Mouse (Mus musculus) MEL (cell line): ENCODE measurements around the gene Acvr1c. TPM values are rescaled to one million over a fixed set of nuclear protein-coding genes. Genes with fewer than 3 reads are reported as not detected.

ENCODE experiments used
- DNase-seq: peaks from one replicate; pipeline ENCODE4 v3.0.0; 2011; ENCODE audit warnings: low read depth, low spot score
- H3K27ac ChIP-seq: 2 replicates; pipeline ENCODE4 v1.5.1; 2012; ENCODE audit warnings: low read depth, mild to moderate bottlenecking, control low read depth, low read length, moderate library complexity; ENCODE audit not compliant: control insufficient read depth
- H3K27me3 ChIP-seq, 2 experiments: fragments of 150-350 bp in 1 of 2; sonication (generic) in 1 of 2; 2 replicates each; pipeline ENCODE4 v1.6.1; 2012; ENCODE audit warnings: low read length in 2 of 2, mild to moderate bottlenecking in 2 of 2, improper control_type of control experiment in 1 of 2, moderate library complexity in 1 of 2; ENCODE audit not compliant: insufficient read depth in 2 of 2, control insufficient read depth in 1 of 2
- H3K36me3 ChIP-seq, 2 experiments: 2 replicates each; pipeline ENCODE4 v1.6.1; 2012 to 2014; ENCODE audit warnings: low read length in 2 of 2, improper control_type of control experiment in 1 of 2, inconsistent platforms in 1 of 2, mild to moderate bottlenecking in 1 of 2; ENCODE audit not compliant: insufficient read depth in 2 of 2, control insufficient read depth in 1 of 2
- H3K4me1 ChIP-seq, 2 experiments: fragments of 150-350 bp in 1 of 2; sonication (generic) in 1 of 2; 2 replicates each; pipeline ENCODE4 v1.6.1; 2012; ENCODE audit warnings: low read length in 2 of 2, improper control_type of control experiment in 1 of 2, mild to moderate bottlenecking in 1 of 2; ENCODE audit not compliant: insufficient read depth in 2 of 2, control insufficient read depth in 1 of 2
- H3K4me3 ChIP-seq, 2 experiments: fragments of 150-350 bp in 1 of 2; sonication (generic) in 1 of 2; 2 replicates each; pipeline ENCODE4 v1.5.1; 2012; ENCODE audit warnings: low read depth in 2 of 2, low read length in 2 of 2, mild to moderate bottlenecking in 2 of 2, moderate library complexity in 2 of 2, control low read depth in 1 of 2, improper control_type of control experiment in 1 of 2; ENCODE audit not compliant: control insufficient read depth in 1 of 2, insufficient read depth in 1 of 2
- H3K79me2 ChIP-seq: 2 replicates; pipeline ENCODE4 v1.6.1; 2012; ENCODE audit warnings: mild to moderate bottlenecking, low read length, moderate library complexity; ENCODE audit not compliant: control insufficient read depth, poor library complexity, insufficient read depth
- H3K9ac ChIP-seq: 2 replicates; pipeline ENCODE4 v1.6.1; 2012; ENCODE audit warnings: low read depth, mild to moderate bottlenecking, control low read depth, low read length, moderate library complexity; ENCODE audit not compliant: control insufficient read depth, poor library complexity, severe bottlenecking
- H3K9me3 ChIP-seq: fragments of 150-350 bp; sonication (generic); replicated peaks from 2 replicates; pipeline ENCODE4 v1.6.1; 2012; ENCODE audit warnings: mild to moderate bottlenecking, low read length, improper control_type of control experiment, moderate library complexity; ENCODE audit not compliant: insufficient read depth
- CHD1 ChIP-seq: IDR thresholded peaks from 2 replicates; pipeline ENCODE4 v1.6.1; 2012; ENCODE audit warnings: low read depth, mild to moderate bottlenecking, inconsistent platforms, low read length, improper control_type of control experiment
- CHD2 ChIP-seq: IDR thresholded peaks from 2 replicates; pipeline ENCODE4 v1.6.1; 2011; ENCODE audit warnings: low read length, improper control_type of control experiment
- E2F4 ChIP-seq: IDR thresholded peaks from 2 replicates; pipeline ENCODE4 v1.6.1; 2011; ENCODE audit warnings: low read depth, low read length, improper control_type of control experiment, borderline replicate concordance
- ETS1 ChIP-seq: IDR thresholded peaks from 2 replicates; pipeline ENCODE4 v1.6.1; 2012; ENCODE audit warnings: low read depth, mild to moderate bottlenecking, inconsistent platforms, low read length, improper control_type of control experiment, moderate library complexity
- HCFC1 ChIP-seq: IDR thresholded peaks from 2 replicates; pipeline ENCODE4 v1.6.1; 2012; ENCODE audit warnings: low read depth, mild to moderate bottlenecking, inconsistent platforms, low read length, improper control_type of control experiment, moderate library complexity
- KAT2A ChIP-seq: conservative IDR thresholded peaks from 2 replicates; pipeline ENCODE4 v1.6.1; 2012; ENCODE audit warnings: low read depth, low read length, improper control_type of control experiment, inconsistent platforms
- MAFK ChIP-seq: IDR thresholded peaks from 2 replicates; pipeline ENCODE4 v1.6.1; 2011; ENCODE audit warnings: low read depth, mild to moderate bottlenecking, low read length, improper control_type of control experiment, borderline replicate concordance
- MAX ChIP-seq: IDR thresholded peaks from 2 replicates; pipeline ENCODE4 v1.6.1; 2011; ENCODE audit warnings: low read length, improper control_type of control experiment
- MYB ChIP-seq: IDR thresholded peaks from 2 replicates; pipeline ENCODE4 v1.6.1; 2011; ENCODE audit warnings: mild to moderate bottlenecking, low read depth, low read length, improper control_type of control experiment
- NELFE ChIP-seq: IDR thresholded peaks from 2 replicates; pipeline ENCODE4 v1.6.1; 2011; ENCODE audit warnings: low read depth, low read length, improper control_type of control experiment
- RCOR1 ChIP-seq: IDR thresholded peaks from 2 replicates; pipeline ENCODE4 v1.6.1; 2012; ENCODE audit warnings: low read depth, mild to moderate bottlenecking, inconsistent platforms, low read length, improper control_type of control experiment
- UBTF ChIP-seq: IDR thresholded peaks from 2 replicates; pipeline ENCODE4 v1.6.1; 2012; ENCODE audit warnings: low read depth, mild to moderate bottlenecking, inconsistent platforms, low read length, improper control_type of control experiment, moderate library complexity, borderline replicate concordance; ENCODE audit not compliant: insufficient read depth
- USF1 ChIP-seq: IDR thresholded peaks from 2 replicates; pipeline ENCODE4 v1.6.1; 2014; ENCODE audit warnings: low read depth, mild to moderate bottlenecking, inconsistent platforms, low read length, improper control_type of control experiment, moderate library complexity
- ZC3H11A ChIP-seq: IDR thresholded peaks from 2 replicates; pipeline ENCODE4 v1.6.1; 2012; ENCODE audit warnings: low read depth, mild to moderate bottlenecking, inconsistent platforms, low read length, improper control_type of control experiment
- ZKSCAN1 ChIP-seq: IDR thresholded peaks from 2 replicates; pipeline ENCODE4 v1.6.1; 2012; ENCODE audit warnings: low read depth, mild to moderate bottlenecking, inconsistent platforms, low read length, improper control_type of control experiment, moderate library complexity
- polyA plus RNA-seq, 2 experiments: library from polyadenylated mRNA; stranded (reverse) in 1 of 2; unstranded in 1 of 2; fragments of >175 nt in 1 of 2; fragments of >200 nt in 1 of 2; gene quantifications; 2 replicates each; pipeline versions ENCODE4 v1.2.1 to v1.2.4; 2012; ENCODE audit warnings: low replicate concordance in 2 of 2, low read depth in 1 of 2; ENCODE audit not compliant: insufficient read length in 2 of 2, insufficient read depth in 1 of 2, missing spikeins in 1 of 2
- total RNA-seq: library from RNA; depleted of rRNA; stranded (reverse); fragments of 300-350 nt; gene quantifications from 2 replicates; pipeline ENCODE4 v1.2.3, GENCODE M21; 2012; rRNA removed

The Acvr1c gene
- total and polyA plus RNA-seq, 3 experiments, result not detected

DNA sequence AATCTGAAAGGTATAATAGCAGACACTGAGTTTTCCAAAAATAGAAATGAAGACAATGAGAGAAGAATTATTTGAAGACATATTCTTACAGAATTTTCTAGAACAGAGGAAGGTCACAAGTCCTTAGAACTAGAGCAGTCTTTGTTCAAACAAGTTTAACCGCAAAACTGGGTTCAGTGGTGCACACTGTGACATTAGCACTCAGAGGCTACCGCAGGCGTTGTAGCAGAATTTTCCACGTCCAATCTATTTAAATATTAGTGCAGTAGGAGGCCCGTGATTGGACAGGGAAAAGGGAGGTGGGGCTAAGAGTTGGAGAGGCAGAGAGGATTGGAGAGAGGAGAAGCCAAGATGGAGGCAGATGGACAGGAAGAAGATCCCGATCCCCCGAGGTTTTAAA, 81.2 kb downstream of the Acvr1c start:
- Histone ChIP-seq H3K27me3 (no peaks in the 10 kb centered on the region), H3K4me3 (no peak overlapping the region), H3K9ac (no peak overlapping the region), H3K36me3 (no peaks in the 10 kb centered on the region), H3K79me2 (no peaks in the 10 kb centered on the region), H3K4me1 (no peaks in the 10 kb centered on the region), H3K9me3 (no peaks in the 10 kb centered on the region), H3K27ac (no peak overlapping the region)
- DNase-seq, result no peak
- TF ChIP-seq ETS1 (no peak), USF1 (no peak), NELFE (no peak), ZKSCAN1 (no peak), E2F4 (no peak)

GRCm38 (mm10) chr2:58240639-58241038, 117.1 kb downstream of the Acvr1c start:
- H3K27ac ChIP-seq, result no peak overlapping the region
- no peaks in the 10 kb centered on the region for H3K79me2 ChIP-seq
- no peak for DNase-seq
- no peaks in the 10 kb centered on the region for H3K9me3 ChIP-seq
- H3K4me1 ChIP-seq, result no peaks in the 10 kb centered on the region
- H3K4me3 ChIP-seq, result no peak overlapping the region
- no peak overlapping the region for H3K9ac ChIP-seq
- H3K27me3 ChIP-seq, result no peaks in the 10 kb centered on the region
- no peaks in the 10 kb centered on the region for H3K36me3 ChIP-seq
- TF ChIP-seq MAFK (no peak), ZC3H11A (no peak), MAX (no peak), KAT2A (no peak), CHD1 (no peak), UBTF (no peak), HCFC1 (no peak), CHD2 (no peak), MYB (no peak), RCOR1 (no peak)

DNA sequence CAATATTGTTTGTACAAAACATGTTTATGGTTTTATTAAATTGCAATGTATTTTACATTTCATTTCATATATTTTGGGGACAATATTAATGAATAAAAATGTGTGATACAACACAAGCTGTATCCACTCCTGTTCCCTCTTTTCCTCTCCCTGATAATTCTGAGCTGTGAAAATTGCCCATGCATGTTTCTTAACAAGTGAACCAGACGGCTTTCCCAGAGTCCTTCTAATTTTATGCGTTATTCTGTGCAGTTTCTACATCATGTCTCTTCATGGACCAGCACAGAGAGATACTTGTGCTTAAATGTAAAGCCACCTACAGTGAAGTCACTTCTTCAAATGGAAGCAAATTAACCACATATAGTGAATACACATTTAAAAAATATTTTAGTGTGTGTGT, 120.2 kb downstream of the Acvr1c start:
- H3K4me3 ChIP-seq, result no peak overlapping the region
- DNase-seq, result no peak
- no peaks in the 10 kb centered on the region for H3K36me3 ChIP-seq
- H3K27ac ChIP-seq, result no peak overlapping the region
- no peaks in the 10 kb centered on the region for H3K9me3 ChIP-seq
- H3K27me3 ChIP-seq, result no peaks in the 10 kb centered on the region
- H3K4me1 ChIP-seq, result no peaks in the 10 kb centered on the region
- TF ChIP-seq ZC3H11A, result no peak
- H3K79me2 ChIP-seq, result no peaks in the 10 kb centered on the region
- no peak overlapping the region for H3K9ac ChIP-seq

Other genes starting within 250 kb of the Acvr1c start
- not detected in 2 replicates for gene Cytip, start 162.4 kb downstream of the Acvr1c start, total RNA-seq
- not detected for gene Cytip, start 162.4 kb downstream of the Acvr1c start, polyA plus RNA-seq
- not detected in 2 replicates for gene Gm17409, start 112.2 kb upstream of the Acvr1c start, total RNA-seq
- not detected for gene Gm17409, start 112.2 kb upstream of the Acvr1c start, polyA plus RNA-seq
- gene Acvr1, start 209.3 kb upstream of the Acvr1c start, total RNA-seq, result not detected in 2 replicates
- gene Acvr1, start 209.3 kb upstream of the Acvr1c start, polyA plus RNA-seq, result not detected
- not detected in 2 replicates for gene Upp2, start 209.4 kb upstream of the Acvr1c start, total RNA-seq
- not detected for gene Upp2, start 209.4 kb upstream of the Acvr1c start, polyA plus RNA-seq